Mouse (Mus musculus) ES-E14 (cell line): ENCODE data around the gene Taok3.

Experiments
- CHD2 ChIP-seq: IDR thresholded peaks from 2 replicates; pipeline ENCODE4 v1.6.1; 2014; ENCODE audit warnings: mild to moderate bottlenecking, low read depth, low read length, inconsistent platforms
- HCFC1 ChIP-seq: IDR thresholded peaks from 2 replicates; pipeline ENCODE4 v1.6.1; 2012; ENCODE audit warnings: low read length, inconsistent platforms, borderline replicate concordance; ENCODE audit not compliant: insufficient read depth
- MAFK ChIP-seq: IDR thresholded peaks from 2 replicates; pipeline ENCODE4 v1.6.1; 2014; ENCODE audit warnings: mild to moderate bottlenecking, low read depth, low read length, inconsistent platforms; ENCODE audit not compliant: insufficient read depth
- ZC3H11A ChIP-seq: IDR thresholded peaks from 2 replicates; pipeline ENCODE4 v1.6.1; 2012; ENCODE audit warnings: low read depth, mild to moderate bottlenecking, inconsistent platforms, low read length, borderline replicate concordance
- ZNF384 ChIP-seq: IDR thresholded peaks from 2 replicates; pipeline ENCODE4 v1.6.1; 2012; ENCODE audit warnings: low read depth, low read length, inconsistent platforms

DNA sequence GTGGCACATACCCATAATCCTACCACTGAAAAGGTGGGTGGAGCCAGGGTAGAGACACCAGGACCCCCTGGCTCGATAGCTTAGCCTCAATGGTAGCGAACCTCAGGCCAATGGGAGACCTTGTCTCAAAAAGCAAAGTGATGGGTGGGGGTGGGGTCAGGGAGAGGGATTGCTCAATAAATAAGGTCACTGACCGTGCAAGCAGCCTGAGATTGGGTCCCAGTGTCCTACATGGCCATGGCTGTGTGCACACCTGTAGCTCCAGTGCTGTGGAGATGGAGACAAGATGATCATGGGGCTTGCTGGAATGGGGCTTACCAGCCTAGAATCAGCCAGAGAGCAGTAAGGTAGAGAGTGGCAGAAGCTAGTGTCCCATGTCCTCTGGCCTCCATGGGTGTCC, 131.8 kb downstream of the Taok3 start:
- TF ChIP-seq ZNF384 (no peak), CHD2 (no peak), ZC3H11A (no peak), MAFK (no peak), HCFC1 (no peak)
